Mouse (Mus musculus) midbrain, embryonic 14.5 days (tissue): ENCODE measurements at regions not wholly inside any gene's neighbourhood (a gene's known extent, or its start where the extent isn't known, plus 50 kb on each side); places are given as distances from the start of the nearest gene placed in this dataset.

Source experiments
- ATAC-seq: fragments of 200-750 bp; cut with Nextera tagmentation; 2 replicates; pipeline ENCODE4 v1.8.0; 2017; ENCODE audit warnings: moderate number of reproducible peaks, moderate library complexity; ENCODE audit not compliant: low FRiP score, low TSS enrichment
- DNase-seq: peaks from one replicate; pipeline ENCODE4 v3.0.0-alpha.2; 2015
- H3K27ac ChIP-seq: fragments of 300-500 bp; sonication (generic); replicated peaks from 2 replicates; pipeline ENCODE4 v1.5.1; 2014; ENCODE audit warnings: mild to moderate bottlenecking, low read depth, low read length, moderate library complexity
- H3K27me3 ChIP-seq: fragments of 300-500 bp; sonication (generic); 2 replicates; pipeline ENCODE4 v1.6.1; 2014; ENCODE audit warnings: low read length, control low read depth, mixed read lengths; ENCODE audit not compliant: control insufficient read depth, insufficient read depth
- H3K36me3 ChIP-seq: fragments of 300-500 bp; sonication (generic); 2 replicates; pipeline ENCODE4 v1.6.1; 2014; ENCODE audit warnings: low read length, control low read depth; ENCODE audit not compliant: control insufficient read depth, insufficient read depth
- H3K4me1 ChIP-seq: fragments of 300-500 bp; sonication (generic); 2 replicates; pipeline ENCODE4 v1.6.1; 2014; ENCODE audit warnings: mild to moderate bottlenecking, antibody characterized with exemption, low read length, control low read depth; ENCODE audit not compliant: control insufficient read depth, insufficient read depth
- H3K4me2 ChIP-seq: fragments of 300-500 bp; sonication (generic); 2 replicates; pipeline ENCODE4 v1.6.1; 2014; ENCODE audit warnings: mild to moderate bottlenecking, low read length, moderate library complexity
- H3K4me3 ChIP-seq: fragments of 300-500 bp; sonication (generic); replicated peaks from 2 replicates; pipeline ENCODE4 v1.5.1; 2014; ENCODE audit warnings: low read depth, low read length
- H3K9ac ChIP-seq: fragments of 300-500 bp; sonication (generic); replicated peaks from 2 replicates; pipeline ENCODE4 v1.6.1; 2014; ENCODE audit warnings: mild to moderate bottlenecking, low read length, moderate library complexity
- H3K9me3 ChIP-seq: fragments of 300-500 bp; sonication (generic); 2 replicates; pipeline ENCODE4 v1.6.1; 2016; ENCODE audit warnings: low read length, control low read depth, mixed read lengths; ENCODE audit not compliant: control insufficient read depth
- WGBS: fragments of 180-500 bp; shearing (Covaris S2); extraction: QIAGEN DNeasy Blood & Tissue Kit; methylation state at CpG from one replicate; pipeline ENCODE4 v1.1.7; 2014; 5-methylcytosine and 5-hydroxymethylcytosine counted together

- no peak for DNase-seq
- Histone ChIP-seq H3K9ac (no peak overlapping the region), H3K4me1 (no peaks in the 10 kb centered on the region), H3K27me3 (no peaks in the 10 kb centered on the region), H3K27ac (no peak overlapping the region), H3K36me3 (no peaks in the 10 kb centered on the region), H3K9me3 (no peaks in the 10 kb centered on the region), H3K4me3 (no peak overlapping the region), H3K4me2 (no peak overlapping the region)
- WGBS: 59% methylated on average over 7 of the region's 7 CpGs
- no peak for ATAC-seq
Observed at GRCm38 (mm10) chr16:23838696-23839095, 52.1 kb downstream of the Sst start.

DNA sequence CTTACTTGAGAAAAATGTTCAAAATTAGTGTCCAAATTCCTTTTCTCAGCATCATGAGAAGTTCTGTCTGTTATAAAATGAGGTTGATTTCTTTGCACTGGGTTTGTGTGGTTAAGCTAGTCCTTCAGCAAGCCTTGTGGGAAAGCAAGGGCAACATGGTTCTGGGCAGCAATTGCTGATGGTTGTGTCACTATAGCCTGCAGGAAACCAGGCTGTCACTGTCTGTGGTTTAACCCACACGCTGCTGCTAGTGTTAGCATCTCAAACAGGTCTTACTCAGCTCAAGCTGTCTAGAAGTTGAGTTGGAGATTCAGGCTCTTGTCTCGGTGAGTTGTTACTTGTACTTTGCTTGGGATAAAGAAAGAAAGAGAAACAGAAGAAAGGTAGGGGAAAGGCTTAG lies 52.6 kb downstream of the Sst start:
- no peaks in the 10 kb centered on the region for H3K4me1 ChIP-seq
- H3K27me3 ChIP-seq: no peaks in the 10 kb centered on the region
- H3K9ac ChIP-seq: no peak overlapping the region
- WGBS: 76% methylated on average over 2 of the region's 2 CpGs
- no peak overlapping the region for H3K4me2 ChIP-seq
- H3K27ac ChIP-seq: no peak overlapping the region
- H3K9me3 ChIP-seq: no peaks in the 10 kb centered on the region
- no peaks in the 10 kb centered on the region for H3K36me3 ChIP-seq
- ATAC-seq (no peak), DNase-seq (no peak)
- no peak overlapping the region for H3K4me3 ChIP-seq

DNA sequence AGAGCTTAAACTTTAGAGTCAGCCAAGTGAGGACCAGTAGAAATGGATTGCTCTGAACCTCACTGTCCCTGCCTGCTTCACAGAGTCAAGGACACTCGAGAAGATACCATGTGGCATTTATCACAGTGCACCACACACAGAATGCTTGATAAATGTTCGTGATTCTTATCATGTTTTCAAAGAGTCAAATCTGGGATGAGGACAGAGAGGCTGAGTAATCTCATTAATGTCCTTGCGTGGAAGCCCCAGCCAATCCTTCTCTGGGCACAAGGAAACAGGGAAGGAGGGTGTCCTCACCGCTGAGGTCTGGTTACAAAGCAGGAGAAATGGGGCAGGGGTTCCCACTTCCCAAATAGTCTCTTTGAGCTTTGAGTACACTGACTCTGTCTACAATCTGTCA lies 55.8 kb downstream of the Sst start:
- WGBS: 68% methylated on average over 4 of the region's 4 CpGs
- ATAC-seq (no peak), DNase-seq (no peak)
- H3K4me1 ChIP-seq: no peaks in the 10 kb centered on the region
- H3K9ac ChIP-seq: no peak overlapping the region
- H3K27me3 ChIP-seq: no peaks in the 10 kb centered on the region
- H3K4me2 ChIP-seq: no peak overlapping the region
- no peak overlapping the region for H3K4me3 ChIP-seq
- H3K9me3 ChIP-seq: no peaks in the 10 kb centered on the region
- no peaks in the 10 kb centered on the region for H3K36me3 ChIP-seq
- H3K27ac ChIP-seq: no peak overlapping the region

DNA sequence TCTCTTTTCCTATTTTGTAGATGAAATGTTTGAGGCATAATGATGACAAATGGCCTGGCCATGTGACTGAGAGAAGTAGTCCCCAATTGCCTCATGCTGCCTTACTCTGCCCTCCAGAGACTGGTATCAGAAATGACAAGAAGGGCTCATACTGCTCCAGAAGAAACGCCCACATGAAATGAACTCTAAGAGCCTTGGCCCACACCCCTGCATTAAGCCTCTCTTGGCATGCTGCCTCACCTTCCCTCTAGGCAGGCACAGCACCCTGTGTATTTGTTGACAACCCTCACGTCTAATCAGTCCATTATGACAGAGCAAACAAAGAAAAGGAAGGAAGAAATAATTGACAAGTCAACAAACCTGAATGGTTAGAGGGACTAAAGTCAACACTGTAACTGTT lies 57.2 kb downstream of the Sst start:
- DNase-seq (no peak), ATAC-seq (no peak)
- no peak overlapping the region for H3K4me3 ChIP-seq
- H3K9me3 ChIP-seq: no peaks in the 10 kb centered on the region
- no peak overlapping the region for H3K4me2 ChIP-seq
- H3K36me3 ChIP-seq: no peaks in the 10 kb centered on the region
- 63% methylated on average over 2 of the region's 2 CpGs for WGBS
- H3K27me3 ChIP-seq: no peaks in the 10 kb centered on the region
- H3K27ac ChIP-seq: no peak overlapping the region
- H3K9ac ChIP-seq: no peak overlapping the region
- no peaks in the 10 kb centered on the region for H3K4me1 ChIP-seq

GRCm38 (mm10) chr16:23833042-23833423 lies 57.7 kb downstream of the Sst start:
- Histone ChIP-seq H3K4me1 (no peaks in the 10 kb centered on the region), H3K27ac (no peak overlapping the region; the same call in 1 of the 2 replicates), H3K4me2 (no peak overlapping the region), H3K4me3 (no peak overlapping the region), H3K9ac (no peak overlapping the region), H3K27me3 (no peaks in the 10 kb centered on the region), H3K36me3 (no peaks in the 10 kb centered on the region), H3K9me3 (no peaks in the 10 kb centered on the region)
- DNase-seq (peak; percentile 39), ATAC-seq (no peak)
- WGBS: 71% methylated on average over 2 of the region's 2 CpGs

GRCm38 (mm10) chr16:23832393-23833041 lies 58.2 kb downstream of the Sst start:
- no peak overlapping the region for H3K4me2 ChIP-seq
- no peak overlapping the region for H3K4me3 ChIP-seq
- H3K27me3 ChIP-seq: no peaks in the 10 kb centered on the region
- H3K27ac ChIP-seq: no peak overlapping the region
- no peaks in the 10 kb centered on the region for H3K36me3 ChIP-seq
- no peak overlapping the region for H3K9ac ChIP-seq
- DNase-seq: peak; percentile 37
- H3K9me3 ChIP-seq: no peaks in the 10 kb centered on the region
- 49% methylated on average over 9 of the region's 9 CpGs for WGBS
- H3K4me1 ChIP-seq: no peaks in the 10 kb centered on the region
- ATAC-seq: no peak

GRCm38 (mm10) chr16:23825662-23826061 lies 65.1 kb downstream of the Sst start:
- ATAC-seq (peak; percentile 80), DNase-seq (peak; percentile 56)
- WGBS: 52% methylated on average over 5 of the region's 5 CpGs

DNA sequence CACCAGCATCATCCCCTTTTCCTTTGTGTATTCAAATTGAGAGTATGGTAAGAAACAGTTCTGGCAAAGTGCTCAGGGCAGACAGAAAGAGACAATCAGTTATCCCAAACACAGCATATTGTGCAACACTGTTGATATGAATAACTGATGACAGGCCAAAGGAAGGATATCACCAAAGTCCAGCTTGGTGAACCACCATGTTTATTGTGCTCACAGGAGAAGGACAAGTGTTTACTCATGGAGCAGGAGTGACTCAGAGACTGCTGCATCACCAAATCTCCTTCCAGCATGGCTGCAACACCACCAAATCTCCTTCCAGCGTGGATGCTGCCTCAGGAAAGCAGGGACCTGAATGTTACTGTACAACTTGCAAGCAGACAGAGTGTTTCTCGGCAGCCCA lies 105.5 kb downstream of the Sst start:
- no peak for DNase-seq
- Histone ChIP-seq H3K27me3 (no peaks in the 10 kb centered on the region), H3K4me1 (no peaks in the 10 kb centered on the region), H3K27ac (no peak overlapping the region), H3K9ac (no peak overlapping the region), H3K4me3 (no peak overlapping the region), H3K9me3 (no peaks in the 10 kb centered on the region), H3K4me2 (no peak overlapping the region), H3K36me3 (no peaks in the 10 kb centered on the region)
- ATAC-seq: no peak
- 84% methylated on average over 2 of the region's 2 CpGs for WGBS

More at GRCm38 (mm10) chr16:23825662-23826061, 65.1 kb downstream of the Sst start:
- Histone ChIP-seq H3K36me3 (no peaks in the 10 kb centered on the region), H3K27ac (no peak overlapping the region), H3K9me3 (no peaks in the 10 kb centered on the region), H3K4me3 (no peak overlapping the region), H3K9ac (no peak overlapping the region), H3K4me2 (no peak overlapping the region), H3K4me1 (no peaks in the 10 kb centered on the region), H3K27me3 (no peaks in the 10 kb centered on the region)

GRCm38 (mm10) chr16:23784021-23784897 lies 106.5 kb downstream of the Sst start:
- H3K36me3 ChIP-seq: no peaks in the 10 kb centered on the region
- 79% methylated on average over 6 of the region's 6 CpGs for WGBS
- H3K9me3 ChIP-seq: no peaks in the 10 kb centered on the region
- no peak overlapping the region for H3K27ac ChIP-seq
- no peak overlapping the region for H3K4me3 ChIP-seq
- DNase-seq (no peak), ATAC-seq (no peak)
- H3K27me3 ChIP-seq: no peaks in the 10 kb centered on the region
- no peak overlapping the region for H3K4me2 ChIP-seq
- H3K9ac ChIP-seq: no peak overlapping the region
- H3K4me1 ChIP-seq: no peaks in the 10 kb centered on the region
